Mouse (Mus musculus): Measurements from ENCODE around the gene Tstd2.

The Tstd2 gene

DNA sequence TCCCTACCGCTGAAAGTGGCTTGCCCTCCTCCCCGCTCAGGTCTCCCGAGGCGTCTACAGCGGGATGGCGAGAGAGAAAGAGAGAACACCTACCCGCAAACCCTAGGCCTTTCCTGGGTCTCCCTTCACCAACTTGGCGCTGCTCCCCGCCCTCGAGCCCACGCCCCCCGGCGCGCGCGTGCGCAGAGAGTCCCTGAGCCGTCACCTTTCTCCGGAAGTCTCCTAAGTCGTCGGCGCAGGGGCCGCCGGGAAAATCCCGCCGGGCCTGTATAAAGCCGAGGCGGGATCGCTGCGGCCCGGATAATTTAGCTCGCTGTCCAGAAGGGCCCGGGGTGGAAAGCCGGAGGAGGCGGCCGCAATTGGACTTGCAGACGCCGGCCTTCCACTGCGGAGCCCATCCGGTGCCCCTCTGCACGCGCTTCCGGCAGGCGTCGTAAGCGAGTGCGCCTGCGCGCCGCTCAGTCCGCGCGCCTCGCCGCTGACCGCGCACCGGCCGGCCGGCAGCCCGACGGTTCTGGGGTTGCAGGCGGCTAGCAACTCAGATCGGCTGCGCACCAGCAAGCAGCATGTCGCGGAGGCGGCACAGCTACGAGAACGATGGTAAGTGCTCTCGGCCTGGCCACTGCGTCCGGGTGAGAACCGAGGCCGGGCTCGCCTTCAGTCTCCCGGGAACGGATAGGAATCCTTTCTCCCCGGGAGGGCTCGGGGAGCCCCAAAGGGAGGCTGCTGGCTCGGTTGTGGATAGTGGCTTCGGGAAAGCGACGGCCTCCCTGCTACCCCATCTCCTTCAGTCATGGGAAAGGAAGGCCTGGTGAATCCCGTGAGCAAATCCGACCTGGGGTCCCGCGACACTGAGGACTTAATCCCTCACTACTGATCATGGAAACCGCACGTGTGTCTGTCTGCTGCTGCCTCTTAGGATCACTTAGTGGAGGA is at the start of gene Tstd2, which contains the start of gene Ncbp1:
TSS of gene Tstd2 (minus strand) at position 408 of the 936 bp plus-strand sequence.
TSS of gene Ncbp1 (plus strand) at position 327 of the 936 bp plus-strand sequence.
- peak; percentile 92 to 94 for DNase-seq

- DNase-seq, result no peak
Observed at GRCm38 (mm10) chr4:46186466-46186865, 48.0 kb upstream of the Tstd2 start.

DNA sequence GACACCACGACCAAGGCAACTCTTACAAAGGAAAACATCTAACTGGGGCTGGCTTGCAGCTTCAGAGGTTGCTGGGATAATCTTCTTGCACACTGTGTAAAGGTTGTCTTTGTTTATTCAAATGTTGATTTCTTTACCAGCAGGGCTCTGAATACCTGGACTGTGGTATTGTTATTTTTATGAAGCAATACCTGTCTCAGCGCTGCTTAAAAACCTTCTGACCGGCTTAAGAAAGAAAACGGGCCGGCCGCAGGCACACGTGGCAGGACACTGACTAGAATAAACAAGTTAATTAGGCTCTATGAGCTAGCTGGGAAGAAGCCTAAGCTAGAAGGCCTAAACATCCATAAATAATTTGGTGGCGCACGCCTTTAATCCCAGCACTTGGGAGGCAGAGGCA is 47.4 kb upstream of the Tstd2 start:
- no peak for DNase-seq

DNA sequence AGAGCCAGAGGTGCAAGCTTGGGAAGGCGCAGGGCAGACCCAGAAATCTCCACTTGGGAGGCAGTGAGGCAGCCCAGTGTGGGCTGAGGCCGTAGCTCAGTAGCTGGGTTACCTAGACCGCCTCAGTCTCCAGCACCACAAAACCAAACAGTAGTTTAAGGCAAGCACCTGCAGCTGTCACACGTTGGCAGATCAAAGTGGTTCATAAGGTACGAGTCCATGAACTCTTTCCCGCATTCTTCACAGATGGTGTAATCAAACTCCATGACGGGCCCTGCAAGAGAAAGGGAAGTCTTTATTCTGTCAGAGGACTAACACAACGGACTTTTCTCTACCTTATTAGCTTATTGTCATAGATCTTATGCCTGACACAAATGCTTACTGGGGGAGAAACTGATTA is 46.9 kb upstream of the Tstd2 start:
- no peak for DNase-seq

DNA sequence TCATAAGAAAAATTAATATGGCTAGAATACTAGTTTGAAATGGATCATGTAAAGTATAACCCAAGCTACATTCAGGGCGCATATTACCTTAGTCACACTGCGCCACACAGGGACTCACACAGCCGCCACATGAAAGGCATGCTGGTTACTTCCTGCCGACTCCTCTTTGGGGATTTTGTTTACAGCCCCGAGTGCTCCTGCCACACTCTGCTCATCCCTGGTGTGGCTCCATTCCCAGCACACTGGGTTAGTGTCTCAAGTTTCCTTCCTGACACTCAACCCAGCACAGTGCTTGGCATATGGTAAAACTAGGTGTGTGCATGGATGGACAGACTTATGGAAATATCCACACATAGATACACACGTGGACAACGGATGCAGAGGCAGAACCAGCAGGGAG is 43.7 kb upstream of the Tstd2 start:
- no peak for DNase-seq

GRCm38 (mm10) chr4:46181168-46181567 is 42.7 kb upstream of the Tstd2 start:
- DNase-seq, result no peak

GRCm38 (mm10) chr4:46177496-46177895 is 39.0 kb upstream of the Tstd2 start:
- no peak for DNase-seq

DNA sequence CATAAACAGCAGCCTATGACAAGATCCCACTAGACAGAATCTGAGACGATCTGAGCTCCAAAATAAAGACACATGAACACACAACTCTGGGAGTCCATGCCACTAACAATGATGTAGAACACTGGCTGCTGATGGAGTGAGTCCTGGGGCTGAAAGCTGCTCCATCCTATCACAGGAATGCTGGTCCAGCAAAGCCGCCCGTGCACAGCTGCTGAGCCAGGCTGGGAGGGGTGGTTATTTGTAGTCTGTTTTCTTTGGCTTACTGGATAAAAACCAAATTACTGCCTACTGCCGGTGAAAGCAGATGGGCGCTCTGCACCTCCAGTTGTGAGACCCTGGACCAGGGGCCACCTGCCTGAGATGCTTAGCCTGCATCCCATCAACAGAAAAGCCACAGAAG is 38.5 kb upstream of the Tstd2 start:
- DNase-seq, result no peak

- no peak for DNase-seq
Observed at GRCm38 (mm10) chr4:46176313-46176712, 37.8 kb upstream of the Tstd2 start.

- DNase-seq, result no peak
Observed at GRCm38 (mm10) chr4:46171761-46172160, 33.3 kb upstream of the Tstd2 start.

DNA sequence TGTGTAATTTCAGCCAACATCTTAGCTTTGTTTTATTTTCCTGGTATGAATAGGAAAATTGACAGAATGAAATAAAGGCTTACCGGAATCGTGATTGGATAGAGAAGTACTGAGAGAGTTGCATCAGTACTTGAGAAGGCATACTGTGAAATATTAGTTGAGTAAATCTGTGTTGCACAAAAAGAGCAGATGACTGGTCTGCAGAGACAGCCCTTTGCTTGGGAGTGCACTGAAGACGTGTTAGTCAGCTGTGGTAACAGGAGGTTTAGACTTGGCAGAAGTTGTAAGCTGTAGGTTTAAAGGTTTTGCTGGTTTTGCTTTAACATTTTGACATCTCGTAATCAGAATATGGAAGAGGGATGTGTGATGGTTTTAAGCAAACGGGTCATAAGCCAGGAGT is 27.3 kb upstream of the Tstd2 start:
- no peak for DNase-seq

- no peak for DNase-seq
Observed at GRCm38 (mm10) chr4:46164027-46164426, 25.5 kb upstream of the Tstd2 start.

DNA sequence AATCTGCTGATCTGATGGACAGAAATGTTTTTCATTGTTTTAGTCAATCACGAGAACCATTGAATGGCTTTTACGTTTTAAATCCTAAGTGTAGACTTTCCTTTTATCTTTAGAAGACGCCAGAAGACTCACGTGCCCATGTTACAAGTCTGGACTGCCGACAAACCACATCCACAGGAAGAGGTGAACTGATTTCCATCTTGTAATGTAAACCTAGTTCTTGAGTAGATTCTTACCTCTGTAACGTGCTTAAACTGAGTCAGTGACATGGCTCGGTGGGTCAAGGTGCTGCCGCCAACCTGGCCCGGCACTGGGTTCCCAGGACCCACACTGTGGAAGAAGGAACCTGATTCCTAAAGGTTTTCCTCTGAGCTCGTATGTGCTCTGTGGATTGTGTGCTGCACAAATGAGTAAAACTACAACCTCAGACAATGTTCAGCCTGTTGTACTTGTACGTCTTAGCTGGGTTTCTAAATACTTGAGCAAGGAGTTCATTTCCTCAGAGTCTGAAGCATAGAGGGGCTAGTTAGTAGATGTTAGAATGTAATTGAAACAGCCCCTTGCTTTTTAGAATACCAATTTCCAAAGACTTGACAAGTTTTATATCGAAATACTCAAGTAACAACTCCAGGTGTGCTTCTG is 13.5 kb upstream of the Tstd2 start:
- no peak for DNase-seq

DNA sequence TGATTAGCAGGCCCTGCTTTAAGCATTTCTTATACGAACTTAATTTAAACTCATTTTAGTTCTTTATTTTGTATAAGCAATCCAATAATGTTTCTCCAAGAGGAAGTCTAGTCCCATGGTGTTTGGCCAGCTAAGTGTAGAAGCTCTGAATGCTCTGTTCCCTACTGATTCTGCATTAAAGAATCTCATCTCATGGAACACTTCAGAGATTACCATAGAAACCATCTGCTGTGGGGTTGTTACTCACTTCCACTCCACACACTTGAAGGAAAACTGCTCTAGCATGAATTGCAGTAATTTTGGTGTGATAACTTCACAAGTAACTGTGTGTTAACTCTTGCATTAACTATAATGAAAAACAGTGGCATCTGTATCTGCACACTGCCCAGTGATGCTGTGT is 8.4 kb upstream of the Tstd2 start:
- DNase-seq, result no peak

- peak; percentile 49 to 54 for DNase-seq
Observed at GRCm38 (mm10) chr4:46144323-46144722, 5.8 kb upstream of the Tstd2 start.

- no peak for DNase-seq
Observed at GRCm38 (mm10) chr4:46137629-46138286, 736 bp downstream of the Tstd2 start.

DNA sequence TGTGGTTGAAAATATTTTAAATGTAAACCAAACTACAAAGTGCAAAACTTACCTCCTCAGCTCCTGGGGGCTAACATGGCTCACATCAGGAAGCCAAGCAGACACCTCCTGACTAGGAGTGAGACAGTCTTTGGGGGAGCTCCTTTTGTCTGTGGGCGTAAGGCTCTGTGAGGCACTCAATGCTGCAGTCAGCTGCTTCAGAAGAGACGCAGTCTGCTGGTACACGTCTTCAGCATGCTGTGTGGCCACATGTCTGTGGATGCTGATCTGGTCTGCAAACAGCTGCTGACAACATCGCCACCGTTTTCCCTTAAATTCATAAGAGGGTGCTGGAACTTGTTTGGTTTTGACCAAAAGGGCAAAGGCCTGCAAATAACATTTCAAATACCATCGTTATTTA is 6.7 kb downstream of the Tstd2 start:
- DNase-seq, result no peak

DNA sequence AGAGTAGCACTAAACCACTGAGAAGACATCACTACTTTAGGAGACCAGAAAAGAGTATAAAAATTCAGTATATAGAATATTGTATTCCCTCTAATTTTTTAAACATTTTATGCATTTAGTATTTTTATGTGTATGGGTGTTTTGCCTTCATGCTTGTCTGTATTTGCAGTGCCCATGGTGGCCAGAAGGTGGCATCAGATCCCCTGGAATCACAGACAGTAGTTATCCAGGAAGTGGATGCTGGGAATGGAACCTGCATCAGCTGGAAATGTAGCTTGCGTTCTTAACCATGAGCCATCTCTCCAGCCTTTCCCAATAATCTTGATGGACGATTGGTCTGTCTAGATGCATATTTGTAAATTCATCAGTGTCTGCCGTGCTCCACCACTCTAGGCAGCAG is 8.3 kb downstream of the Tstd2 start:
- DNase-seq, result peak; percentile 68 to 71

- no peak for DNase-seq
Observed at GRCm38 (mm10) chr4:46129311-46130004, 9.0 kb downstream of the Tstd2 start.

GRCm38 (mm10) chr4:46126541-46126940 is 12.0 kb downstream of the Tstd2 start:
- peak; percentile 71 to 72 for DNase-seq

GRCm38 (mm10) chr4:46123358-46123757 is 15.1 kb downstream of the Tstd2 start:
- no peak for DNase-seq

DNA sequence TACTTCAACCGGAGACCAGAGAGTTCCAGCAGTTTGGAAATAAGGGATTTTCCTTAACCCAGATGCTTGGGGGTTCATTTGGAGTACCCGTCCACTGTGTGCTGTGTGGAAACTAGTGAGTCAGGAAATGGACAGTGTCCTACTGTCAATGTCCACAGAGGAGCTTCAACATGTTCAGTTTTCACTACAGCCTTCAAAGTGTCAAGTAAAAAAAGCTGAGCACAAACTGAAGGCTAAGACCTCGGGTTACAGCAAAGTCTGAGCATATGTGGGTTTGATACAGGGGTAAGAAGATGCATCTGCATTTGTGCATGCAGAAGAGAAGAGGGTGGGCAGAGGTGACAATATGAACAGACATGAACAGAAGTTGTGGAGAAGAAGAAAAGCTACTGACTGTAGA is 17.7 kb downstream of the Tstd2 start:
- DNase-seq, result no peak

GRCm38 (mm10) chr4:46119514-46120094 is 18.9 kb downstream of the Tstd2 start:
- DNase-seq, result no peak
